Mouse (Mus musculus) small intestine, adult 2 months (tissue): Measurements from ENCODE around the gene Foxn4. TPM values are rescaled to one million over a fixed set of nuclear protein-coding genes. Genes with fewer than 3 reads are reported as not detected.

Experiments used
- H3K27ac ChIP-seq: fragments of 200-500 bp; 2 replicates; pipeline ENCODE4 v1.5.1; 2012; ENCODE audit warnings: low read depth, low read length, control low read depth, inconsistent platforms; ENCODE audit not compliant: insufficient read depth
- H3K27me3 ChIP-seq: fragments of 200-500 bp; 2 replicates; pipeline ENCODE4 v1.6.1; 2012; ENCODE audit warnings: mild to moderate bottlenecking, moderate library complexity, low read length, inconsistent platforms; ENCODE audit not compliant: control insufficient read depth, insufficient read depth
- H3K36me3 ChIP-seq: fragments of 200-500 bp; 2 replicates; pipeline ENCODE4 v1.6.1; 2012; ENCODE audit warnings: mild to moderate bottlenecking, low read length, control low read depth, inconsistent platforms; ENCODE audit not compliant: control insufficient read depth, insufficient read depth
- H3K4me1 ChIP-seq: fragments of 200-500 bp; 2 replicates; pipeline ENCODE4 v1.6.1; 2012; ENCODE audit warnings: low read length, inconsistent platforms, mixed read lengths; ENCODE audit not compliant: control insufficient read depth, insufficient read depth, insufficient read length
- H3K4me3 ChIP-seq: fragments of 200-500 bp; 2 replicates; pipeline ENCODE4 v1.5.1; 2012; ENCODE audit warnings: low read depth, mild to moderate bottlenecking, control low read depth, inconsistent platforms, low read length, moderate library complexity
- CTCF ChIP-seq: fragments of 200-500 bp; IDR thresholded peaks from 2 replicates; pipeline ENCODE4 v1.5.1; 2012; ENCODE audit warnings: low read depth, mild to moderate bottlenecking, control low read depth, inconsistent platforms, low read length, moderate library complexity, mixed read lengths; ENCODE audit not compliant: insufficient replicate concordance, insufficient read length; ENCODE audit errors: extremely low read depth
- POLR2A ChIP-seq: fragments of 200-500 bp; IDR thresholded peaks from 2 replicates; pipeline ENCODE4 v1.6.1; 2012; ENCODE audit warnings: low read depth, mild to moderate bottlenecking, control low read depth, inconsistent platforms, low read length, moderate library complexity
- WGBS: fragments of 180-500 bp; shearing (Covaris S2); methylation state at CpG from one replicate; pipeline ENCODE4 v1.1.7; 2018; 5-methylcytosine and 5-hydroxymethylcytosine counted together
- polyA plus RNA-seq: library from polyadenylated mRNA; depleted of rRNA; stranded (reverse); fragments of >200 nt; gene quantifications from 2 replicates; pipeline ENCODE4 v1.2.3, GENCODE M21; 2012

The Foxn4 gene
- polyA plus RNA-seq, 1 experiment = not detected

- H3K4me3 ChIP-seq = no peak overlapping the region
- H3K36me3 ChIP-seq = no peaks in the 10 kb centered on the region
- H3K27ac ChIP-seq = no peak overlapping the region
- peaks cover 13% of the 10 kb centered on the region for H3K27me3 ChIP-seq
- no peak for TF ChIP-seq POLR2A
- TF ChIP-seq CTCF = no peak
- WGBS = 53% methylated on average over 12 of the region's 12 CpGs
- H3K4me1 ChIP-seq = no peaks in the 10 kb centered on the region
Measured at GRCm38 (mm10) chr5:114279382-114280143, 6.0 kb upstream of the Foxn4 start.

GRCm38 (mm10) chr5:114275991-114276390 is 2.4 kb upstream of the Foxn4 start:
- Histone ChIP-seq H3K4me3 (no peak overlapping the region), H3K27ac (no peak overlapping the region), H3K27me3 (peaks cover 41% of the 10 kb centered on the region), H3K4me1 (no peaks in the 10 kb centered on the region; the same call in 1 of the 2 replicates), H3K36me3 (no peaks in the 10 kb centered on the region)
- TF ChIP-seq CTCF (no peak), POLR2A (no peak)
- 25% methylated on average over 16 of the region's 16 CpGs for WGBS

DNA sequence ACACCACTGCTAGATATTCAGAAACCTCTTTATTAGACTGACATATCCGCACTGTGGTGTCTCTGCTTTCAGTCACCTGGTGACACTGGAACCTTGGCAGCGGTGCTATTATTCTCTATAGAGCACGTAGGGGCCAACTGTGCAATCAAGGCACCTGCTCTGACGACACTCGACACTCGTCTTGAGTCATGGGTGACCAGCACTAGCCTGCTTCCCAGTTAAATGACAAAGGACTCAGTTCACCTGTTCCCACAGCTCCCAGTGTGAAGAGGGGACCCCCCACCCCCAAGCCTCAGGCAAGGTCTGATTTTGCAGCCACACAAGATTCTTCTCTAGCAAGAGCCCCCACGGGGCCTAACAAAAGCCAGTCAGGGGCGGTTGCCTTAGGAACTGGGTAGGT is 1.7 kb upstream of the Foxn4 start:
- Histone ChIP-seq H3K36me3 (no peaks in the 10 kb centered on the region), H3K27me3 (peaks cover 41% of the 10 kb centered on the region), H3K4me1 (no peaks in the 10 kb centered on the region; the same call in 1 of the 2 replicates), H3K27ac (no peak overlapping the region), H3K4me3 (no peak overlapping the region)
- 23% methylated on average over 8 of the region's 8 CpGs for WGBS
- no peak for TF ChIP-seq CTCF
- TF ChIP-seq POLR2A = no peak

DNA sequence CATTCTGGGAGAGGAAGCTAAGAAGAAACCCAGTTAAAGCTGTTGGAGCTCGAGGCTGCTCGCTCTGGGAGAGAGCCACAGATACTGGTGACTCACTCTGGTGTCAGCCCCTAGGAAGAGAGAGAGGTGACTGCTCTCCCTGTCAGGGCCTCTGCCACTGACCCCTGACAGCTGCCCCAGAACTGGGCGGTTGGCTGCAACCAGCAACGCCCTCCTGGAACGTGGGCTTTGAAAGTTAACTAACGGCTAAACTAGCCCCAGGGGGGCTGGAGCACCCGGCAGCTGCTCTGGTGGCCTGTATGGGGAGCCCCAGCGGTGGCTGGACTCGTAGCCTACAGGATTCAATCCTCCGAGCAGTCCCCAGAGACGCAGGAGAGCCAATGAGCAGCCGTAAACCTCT is 3.6 kb downstream of the Foxn4 start:
- TF ChIP-seq POLR2A = no peak
- TF ChIP-seq CTCF = no peak
- H3K36me3 ChIP-seq = no peaks in the 10 kb centered on the region
- no peak overlapping the region for H3K4me3 ChIP-seq
- H3K27me3 ChIP-seq = peaks cover 36% of the 10 kb centered on the region
- H3K27ac ChIP-seq = no peak overlapping the region
- WGBS = 10% methylated on average over 12 of the region's 12 CpGs
- H3K4me1 ChIP-seq = no peaks in the 10 kb centered on the region; the same call in 1 of the 2 replicates

- Histone ChIP-seq H3K4me1 (no peaks in the 10 kb centered on the region; the same call in 1 of the 2 replicates), H3K27me3 (peaks cover 33% of the 10 kb centered on the region), H3K27ac (no peak overlapping the region), H3K36me3 (no peaks in the 10 kb centered on the region), H3K4me3 (no peak overlapping the region)
- 47% methylated on average over 7 of the region's 7 CpGs for WGBS
- no peak for TF ChIP-seq POLR2A
- TF ChIP-seq CTCF = no peak
Measured at GRCm38 (mm10) chr5:114269499-114269898, 4.1 kb downstream of the Foxn4 start.

GRCm38 (mm10) chr5:114268646-114269045 is 5.0 kb downstream of the Foxn4 start:
- 11% methylated on average over 7 of the region's 7 CpGs for WGBS
- Histone ChIP-seq H3K4me1 (no peaks in the 10 kb centered on the region), H3K27me3 (peaks cover 24% of the 10 kb centered on the region), H3K27ac (no peak overlapping the region), H3K4me3 (no peak overlapping the region), H3K36me3 (no peaks in the 10 kb centered on the region)
- TF ChIP-seq CTCF (no peak), POLR2A (no peak)

DNA sequence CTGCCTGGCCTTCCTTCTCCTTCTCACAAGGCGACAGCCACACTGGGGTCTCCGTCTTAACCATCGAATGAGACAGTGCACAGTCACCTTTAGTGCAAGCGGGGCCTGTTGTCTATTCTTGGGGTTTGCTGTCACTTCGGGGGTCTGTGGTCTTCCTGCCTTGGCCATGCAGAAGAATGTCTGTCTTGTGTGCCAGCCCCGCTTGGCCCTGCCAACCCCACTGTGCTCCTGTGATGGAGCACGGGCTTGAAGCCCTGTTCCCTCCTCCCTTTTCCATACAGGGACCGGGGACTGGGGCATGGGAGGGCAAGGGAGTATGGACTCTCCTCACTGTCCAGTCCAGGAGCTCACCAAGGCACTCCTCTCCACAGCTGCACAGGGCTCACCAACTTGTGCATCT is 8.8 kb downstream of the Foxn4 start:
- TF ChIP-seq CTCF (no peak), POLR2A (no peak)
- 81% methylated on average over 8 of the region's 8 CpGs for WGBS
- no peak overlapping the region for H3K27ac ChIP-seq
- H3K27me3 ChIP-seq = peaks cover 3% of the 10 kb centered on the region
- H3K4me3 ChIP-seq = no peak overlapping the region
- H3K36me3 ChIP-seq = no peaks in the 10 kb centered on the region
- H3K4me1 ChIP-seq = no peaks in the 10 kb centered on the region

- H3K36me3 ChIP-seq = no peaks in the 10 kb centered on the region
- H3K27ac ChIP-seq = no peak overlapping the region
- WGBS = 69% methylated on average over 8 of the region's 8 CpGs
- H3K4me3 ChIP-seq = no peak overlapping the region
- no peaks in the 10 kb centered on the region for H3K4me1 ChIP-seq
- no peak for TF ChIP-seq POLR2A
- TF ChIP-seq CTCF = no peak
- H3K27me3 ChIP-seq = no peaks in the 10 kb centered on the region; the same call in 1 of the 2 replicates
Measured at GRCm38 (mm10) chr5:114264030-114264459, 9.6 kb downstream of the Foxn4 start.
